Mouse (Mus musculus): ENCODE results near the gene Plekhh2.

The Plekhh2 gene

DNA sequence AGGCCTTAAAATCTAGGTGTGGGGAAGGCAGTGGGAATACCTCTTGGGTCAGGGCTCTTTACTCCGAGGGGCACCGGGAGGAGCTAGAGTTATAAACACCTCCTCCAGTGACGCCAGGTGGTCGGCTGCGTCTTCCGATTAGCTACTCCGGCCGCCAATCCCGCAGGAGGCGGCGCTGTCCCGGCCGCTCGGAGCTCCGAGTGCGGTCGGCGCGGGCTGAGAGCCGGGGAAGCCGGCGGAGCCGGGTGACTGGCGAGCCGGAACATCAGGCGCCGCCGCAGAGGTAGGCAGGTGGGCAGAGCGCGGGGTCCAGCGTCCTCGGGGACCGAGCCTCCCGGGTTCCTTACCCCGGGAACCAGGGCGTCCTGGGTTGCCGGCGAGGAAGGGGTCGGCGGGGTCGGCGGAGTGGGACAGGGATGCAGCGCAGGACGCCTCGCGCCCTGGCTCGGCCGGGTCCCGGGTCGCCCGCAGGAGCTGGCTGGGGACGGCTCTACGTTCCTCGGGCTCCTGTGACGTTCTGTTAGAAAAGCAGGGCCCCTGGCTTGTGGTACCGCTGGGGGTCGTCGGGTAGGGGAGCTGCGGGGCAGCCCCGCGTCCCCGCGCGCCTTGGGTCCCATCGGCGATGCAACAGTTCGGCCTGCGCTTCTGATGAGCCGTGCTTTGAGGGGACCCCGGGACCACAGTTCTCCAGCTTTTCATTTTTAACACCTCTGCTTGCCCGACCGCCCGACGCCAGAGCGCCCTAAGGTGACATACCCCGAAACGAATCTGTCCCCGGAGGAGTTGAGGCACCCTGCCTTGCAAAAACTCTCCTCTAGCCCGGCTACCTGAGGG lies at the start of gene Plekhh2:
Gene Plekhh2, plus strand, starts transcription at position 214 of the 834 bp plus-strand sequence.
- DNase-seq (ENCODE audit: low read depth, low spot score): no peak
- H3K27me3 ChIP-seq (ENCODE audit: control insufficient read depth, insufficient read depth, low read length, poor library complexity, severe bottlenecking): 0 out of 2 replicates have a peak, but pooled peaks cover 3% of the 10 kb centered on the region
- no peaks in the 10 kb centered on the region for H3K36me3 ChIP-seq (ENCODE audit: control insufficient read depth, insufficient read depth, low read length, poor library complexity, severe bottlenecking)

- DNase-seq (ENCODE audit: low read depth, low spot score): peak; percentile 99
- Histone ChIP-seq H3K27me3 (ENCODE audit: control insufficient read depth, insufficient read depth, low read length, poor library complexity, severe bottlenecking) (no peaks in the 10 kb centered on the region), H3K36me3 (ENCODE audit: control insufficient read depth, insufficient read depth, low read length, poor library complexity, severe bottlenecking) (no peaks in the 10 kb centered on the region)
These were observed 45.7 kb upstream of the Plekhh2 start, which contains the start of gene Thada for GRCm38 (mm10) chr17:84465753-84466608. Gene Thada, minus strand, starts transcription at chr17:84466205.

- no peak for DNase-seq (ENCODE audit: low read depth, low spot score)
- Histone ChIP-seq H3K27me3 (ENCODE audit: control insufficient read depth, insufficient read depth, low read length, poor library complexity, severe bottlenecking) (no peaks in the 10 kb centered on the region), H3K36me3 (ENCODE audit: control insufficient read depth, insufficient read depth, low read length, poor library complexity, severe bottlenecking) (no peaks in the 10 kb centered on the region)
These were observed 37.4 kb upstream of the Plekhh2 start for GRCm38 (mm10) chr17:84474312-84474711.

- Histone ChIP-seq H3K27me3 (ENCODE audit: control insufficient read depth, insufficient read depth, low read length, poor library complexity, severe bottlenecking) (no peaks in the 10 kb centered on the region), H3K36me3 (ENCODE audit: control insufficient read depth, insufficient read depth, low read length, poor library complexity, severe bottlenecking) (no peaks in the 10 kb centered on the region)
- DNase-seq (ENCODE audit: low read depth, low spot score): no peak
These were observed 34.5 kb upstream of the Plekhh2 start for GRCm38 (mm10) chr17:84477176-84477575.

GRCm38 (mm10) chr17:84478276-84478675 lies 33.4 kb upstream of the Plekhh2 start:
- Histone ChIP-seq H3K36me3 (ENCODE audit: control insufficient read depth, insufficient read depth, low read length, poor library complexity, severe bottlenecking) (no peaks in the 10 kb centered on the region), H3K27me3 (ENCODE audit: control insufficient read depth, insufficient read depth, low read length, poor library complexity, severe bottlenecking) (no peaks in the 10 kb centered on the region)
- DNase-seq (ENCODE audit: low read depth, low spot score): no peak

GRCm38 (mm10) chr17:84480464-84481355 lies 31.0 kb upstream of the Plekhh2 start:
- H3K36me3 ChIP-seq (ENCODE audit: control insufficient read depth, insufficient read depth, low read length, poor library complexity, severe bottlenecking): no peaks in the 10 kb centered on the region
- DNase-seq (ENCODE audit: low read depth, low spot score): peak; percentile 60

GRCm38 (mm10) chr17:84482831-84483230 lies 28.9 kb upstream of the Plekhh2 start:
- Histone ChIP-seq H3K27me3 (ENCODE audit: control insufficient read depth, insufficient read depth, low read length, poor library complexity, severe bottlenecking) (no peaks in the 10 kb centered on the region), H3K36me3 (ENCODE audit: control insufficient read depth, insufficient read depth, low read length, poor library complexity, severe bottlenecking) (no peaks in the 10 kb centered on the region)
- no peak for DNase-seq (ENCODE audit: low read depth, low spot score)

More at GRCm38 (mm10) chr17:84480464-84481355, 31.0 kb upstream of the Plekhh2 start:
- no peaks in the 10 kb centered on the region for H3K27me3 ChIP-seq (ENCODE audit: control insufficient read depth, insufficient read depth, low read length, poor library complexity, severe bottlenecking)

GRCm38 (mm10) chr17:84483673-84484320 lies 27.9 kb upstream of the Plekhh2 start:
- Histone ChIP-seq H3K27me3 (ENCODE audit: control insufficient read depth, insufficient read depth, low read length, poor library complexity, severe bottlenecking) (no peaks in the 10 kb centered on the region), H3K36me3 (ENCODE audit: control insufficient read depth, insufficient read depth, low read length, poor library complexity, severe bottlenecking) (no peaks in the 10 kb centered on the region)
- no peak for DNase-seq (ENCODE audit: low read depth, low spot score)

- no peak for DNase-seq (ENCODE audit: low read depth, low spot score)
- H3K36me3 ChIP-seq (ENCODE audit: control insufficient read depth, insufficient read depth, low read length, poor library complexity, severe bottlenecking): no peaks in the 10 kb centered on the region
- no peaks in the 10 kb centered on the region for H3K27me3 ChIP-seq (ENCODE audit: control insufficient read depth, insufficient read depth, low read length, poor library complexity, severe bottlenecking)
These were observed 24.3 kb upstream of the Plekhh2 start for GRCm38 (mm10) chr17:84487415-84487814.

DNA sequence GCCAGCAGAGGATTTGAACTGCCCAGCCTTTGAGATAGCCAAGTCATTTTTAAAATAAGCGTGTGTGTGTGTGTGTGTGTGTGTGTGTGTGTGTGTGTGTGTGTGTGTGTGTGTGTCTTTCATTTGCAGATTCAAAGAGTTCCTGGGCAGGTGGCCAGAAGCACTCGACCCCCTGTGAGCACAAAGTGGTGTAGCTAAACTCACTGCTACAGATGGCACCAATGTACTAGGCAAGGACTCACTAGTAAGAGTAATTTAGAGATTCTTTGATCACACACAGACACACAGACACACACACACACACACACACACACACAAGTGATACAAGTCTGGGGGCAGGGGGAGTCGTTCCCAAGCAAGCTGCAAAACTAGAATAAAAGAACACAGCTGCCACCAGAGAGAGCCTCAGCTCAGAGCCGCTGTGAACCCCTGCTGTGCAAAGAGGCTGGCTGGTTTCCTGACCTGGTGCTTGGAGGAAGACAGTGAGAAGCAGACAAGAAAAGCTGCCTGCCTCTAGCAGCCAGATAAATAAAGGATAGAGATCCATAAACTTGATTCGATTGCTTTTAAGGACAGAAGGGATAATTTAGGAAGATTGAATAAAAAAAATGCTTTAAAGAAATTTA lies 19.3 kb upstream of the Plekhh2 start:
- H3K36me3 ChIP-seq (ENCODE audit: control insufficient read depth, insufficient read depth, low read length, poor library complexity, severe bottlenecking): no peaks in the 10 kb centered on the region
- DNase-seq (ENCODE audit: low read depth, low spot score): no peak
- H3K27me3 ChIP-seq (ENCODE audit: control insufficient read depth, insufficient read depth, low read length, poor library complexity, severe bottlenecking): no peaks in the 10 kb centered on the region

- no peak for DNase-seq (ENCODE audit: low read depth, low spot score)
- Histone ChIP-seq H3K36me3 (ENCODE audit: control insufficient read depth, insufficient read depth, low read length, poor library complexity, severe bottlenecking) (no peaks in the 10 kb centered on the region), H3K27me3 (ENCODE audit: control insufficient read depth, insufficient read depth, low read length, poor library complexity, severe bottlenecking) (no peaks in the 10 kb centered on the region)
These were observed 14.7 kb upstream of the Plekhh2 start for GRCm38 (mm10) chr17:84497026-84497425.

- Histone ChIP-seq H3K27me3 (ENCODE audit: control insufficient read depth, insufficient read depth, low read length, poor library complexity, severe bottlenecking) (no peaks in the 10 kb centered on the region), H3K36me3 (ENCODE audit: control insufficient read depth, insufficient read depth, low read length, poor library complexity, severe bottlenecking) (no peaks in the 10 kb centered on the region)
- no peak for DNase-seq (ENCODE audit: low read depth, low spot score)
These were observed 14.1 kb upstream of the Plekhh2 start for GRCm38 (mm10) chr17:84497559-84497958.

GRCm38 (mm10) chr17:84497972-84498604 lies 13.6 kb upstream of the Plekhh2 start:
- no peak for DNase-seq (ENCODE audit: low read depth, low spot score)
- Histone ChIP-seq H3K36me3 (ENCODE audit: control insufficient read depth, insufficient read depth, low read length, poor library complexity, severe bottlenecking) (no peaks in the 10 kb centered on the region), H3K27me3 (ENCODE audit: control insufficient read depth, insufficient read depth, low read length, poor library complexity, severe bottlenecking) (no peaks in the 10 kb centered on the region)

Data from splenic B cell, adult 2 months (primary cell).